Comparison of ENCODE assay signal across 14 mouse cellular contexts in genomic region chr2:60714475-60714874, GRCm38 (mm10). TPM values are rescaled to one million over a fixed set of nuclear protein-coding genes. Genes with fewer than 3 reads are reported as not detected.
DNase-seq lines count a peak whose midpoint lies in the region; ATAC-seq and TF ChIP-seq lines count a peak whose summit lies in the region.
"Had no signal": no experiment of that assay in that cellular context is flagged by ENCODE, and none has a peak within 500 bp of the region (broad histone marks: within the 10 kb centered on the region; RNA-seq: fewer than 3 reads in every experiment).

No protein-coding gene starts in this region.

- no peaks in the 10 kb centered on the region for H3K9me3 ChIP-seq in hindbrain, embryonic 16.5 days (ENCODE audit: control insufficient read depth, low read length)
- H3K9me3 ChIP-seq in stomach, postnatal 0 days (ENCODE audit: control insufficient read depth, low read length), result no peaks in the 10 kb centered on the region
- no peaks in the 10 kb centered on the region for H3K9me3 ChIP-seq in intestine, embryonic 15.5 days
- H3K9me3 ChIP-seq: G1E; heart, embryonic 13.5 days had no signal

- 0 out of 2 replicates have a peak overlapping the region, but pooled peaks have one; percentile 0 for H3K27ac ChIP-seq in hindbrain, embryonic 16.5 days (ENCODE audit: low read depth, low read length)
- no peak overlapping the region for H3K27ac ChIP-seq in stomach, postnatal 0 days (replicated peaks)
- no peak overlapping the region for H3K27ac ChIP-seq in intestine, embryonic 15.5 days
- H3K27ac ChIP-seq: heart, embryonic 13.5 days had no signal

- peak; percentile 3 for DNase-seq in gastrocnemius, adult 18-20 months (ENCODE audit: low spot score)
- no peak for DNase-seq in gastrocnemius, postnatal 25 days
- DNase-seq in retina, embryonic 14.5 days (ENCODE audit: low spot score), result peak; percentile 41
- no peak for DNase-seq in retina, postnatal 1 day
- peak; percentile 10 for DNase-seq in stomach, postnatal 0 days (ENCODE audit: low spot score)
- DNase-seq: layer of hippocampus, postnatal 36 days; liver; lung, postnatal 36 days had no signal

- no peak for TF ChIP-seq EP300 in stomach, postnatal 0 days (optimal IDR thresholded peaks at IDR 0.05)

- WGBS in hindbrain, embryonic 16.5 days, result 29% methylated on average over 7 of the region's 7 CpGs
- 54% methylated on average over 7 of the region's 7 CpGs for WGBS in stomach, postnatal 0 days
- WGBS in intestine, embryonic 15.5 days, result 57% methylated on average over 7 of the region's 7 CpGs

- TF ChIP-seq CTCF in stomach, postnatal 0 days (IDR thresholded peaks at IDR 0.05; ENCODE audit: low read depth), result no peak

- no peak overlapping the region for H3K4me3 ChIP-seq in hindbrain, embryonic 16.5 days (ENCODE audit: low read length)
- no peak overlapping the region for H3K4me3 ChIP-seq in stomach, postnatal 0 days (ENCODE audit: low read depth, low read length)
- H3K4me3 ChIP-seq in intestine, embryonic 15.5 days (replicated peaks), result no peak overlapping the region
- H3K4me3 ChIP-seq: heart, embryonic 13.5 days had no signal

- no peaks in the 10 kb centered on the region for H3K27me3 ChIP-seq in hindbrain, embryonic 16.5 days (replicated peaks; ENCODE audit: control insufficient read depth, insufficient read depth, low read length)
- no peaks in the 10 kb centered on the region for H3K27me3 ChIP-seq in stomach, postnatal 0 days (ENCODE audit: control insufficient read depth, insufficient read depth, low read length)
- no peaks in the 10 kb centered on the region for H3K27me3 ChIP-seq in intestine, embryonic 15.5 days (replicated peaks)
- H3K27me3 ChIP-seq: heart, embryonic 13.5 days had no signal

- H3K9ac ChIP-seq in hindbrain, embryonic 16.5 days (ENCODE audit: low read depth, low read length), result 0 out of 2 replicates have a peak overlapping the region, but pooled peaks have one; percentile 10
- no peak overlapping the region for H3K9ac ChIP-seq in stomach, postnatal 0 days (ENCODE audit: low read length)
- no peak overlapping the region for H3K9ac ChIP-seq in intestine, embryonic 15.5 days
- H3K9ac ChIP-seq: heart, embryonic 13.5 days had no signal

- H3K36me3 ChIP-seq in hindbrain, embryonic 16.5 days (ENCODE audit: control insufficient read depth, insufficient read depth, low read length), result no peaks in the 10 kb centered on the region
- no peaks in the 10 kb centered on the region for H3K36me3 ChIP-seq in stomach, postnatal 0 days (ENCODE audit: control insufficient read depth, insufficient read depth, low read length)
- H3K36me3 ChIP-seq in intestine, embryonic 15.5 days, result no peaks in the 10 kb centered on the region
- H3K36me3 ChIP-seq: G1E; heart, embryonic 13.5 days had no signal

- ATAC-seq in hindbrain, embryonic 16.5 days, result no peak
- ATAC-seq in stomach, postnatal 0 days (ENCODE audit: low FRiP score, low TSS enrichment), result no peak
- ATAC-seq in monocyte, adult 5-6 weeks (replicated peaks; ENCODE audit: insufficient number of reproducible peaks, low FRiP score, low TSS enrichment, poor library complexity, severe bottlenecking), result no peak
- ATAC-seq in intestine, embryonic 15.5 days, result no peak
- ATAC-seq: intestine, postnatal 0 days had no signal

- H3K4me1 ChIP-seq in hindbrain, embryonic 16.5 days (ENCODE audit: control insufficient read depth, insufficient read depth, low read depth, low read length), result peaks cover 17% of the 10 kb centered on the region
- H3K4me1 ChIP-seq in stomach, postnatal 0 days (replicated peaks; ENCODE audit: control insufficient read depth, insufficient read depth), result peaks cover 5% of the 10 kb centered on the region; the same call in 1 of the 2 replicates
- peaks cover 8% of the 10 kb centered on the region; the same call in 1 of the 2 replicates for H3K4me1 ChIP-seq in intestine, embryonic 15.5 days (replicated peaks)

- no peak overlapping the region; the same call in 1 of the 2 replicates for H3K4me2 ChIP-seq in hindbrain, embryonic 16.5 days (ENCODE audit: low read length)
- H3K4me2 ChIP-seq in stomach, postnatal 0 days (replicated peaks; ENCODE audit: low read depth), result no peak overlapping the region
- no peak overlapping the region for H3K4me2 ChIP-seq in intestine, embryonic 15.5 days (replicated peaks)
- H3K4me2 ChIP-seq: heart, embryonic 13.5 days had no signal

RNA-seq across cellular contexts. Expression of gene Itgb6, which starts 8.0 kb away (rescaled TPM):
- total RNA-seq in gastrocnemius, adult 18-20 months (2021), result 10 to 100 TPM; 38.3 to 44.0 TPM
- 10 to 100 TPM; 19.1 to 26.1 TPM for total RNA-seq in gastrocnemius, postnatal 25 days (2021)
- 0.14 and 0.19 TPM in 2 replicates for polyA plus RNA-seq in hindbrain, embryonic 16.5 days (2015; fragmentation: Nextera tagmentation; extraction: Ambion mirVana)
- polyA plus RNA-seq in stomach, postnatal 0 days (2015; fragmentation: Nextera tagmentation; extraction: Ambion mirVana), result 8.5 and 8.6 TPM in 2 replicates
- total RNA-seq in monocyte, adult 5-6 weeks (2017), result not detected in 3 replicates
- 8.8 and 9.0 TPM in 2 replicates for polyA plus RNA-seq in intestine, embryonic 15.5 days (2015; fragmentation: Nextera tagmentation; extraction: Ambion mirVana)
- polyA plus RNA-seq: G1E had no signal

Comparison
In these comparisons a context has a peak if more than half of its experiments do, and no peak if none do; other contexts are left out.
1. DNase-seq: peak in gastrocnemius, adult 18-20 months (single experiment), retina, embryonic 14.5 days (single experiment) and stomach, postnatal 0 days (single experiment); none in gastrocnemius, postnatal 25 days (single experiment) and retina, postnatal 1 day (single experiment).
2. RNA of gene Itgb6, which starts 8.0 kb away (total RNA-seq): 38.3 to 44.0 TPM in gastrocnemius, adult 18-20 months and 19.1 to 26.1 TPM in gastrocnemius, postnatal 25 days; not detected in monocyte, adult 5-6 weeks; every median in the first group is over 10 times any median in the second.